Mouse (Mus musculus): ENCODE measurements around the gene Abca3.
A peak's percentile ranks its signal among the peaks of the same experiment; 100 is the strongest.
"Not testable (repeated sequence)": the region's sequence is repeated elsewhere in the genome, so short reads cannot be mapped to it uniquely, and the experiment has no call there.

The Abca3 gene

DNA sequence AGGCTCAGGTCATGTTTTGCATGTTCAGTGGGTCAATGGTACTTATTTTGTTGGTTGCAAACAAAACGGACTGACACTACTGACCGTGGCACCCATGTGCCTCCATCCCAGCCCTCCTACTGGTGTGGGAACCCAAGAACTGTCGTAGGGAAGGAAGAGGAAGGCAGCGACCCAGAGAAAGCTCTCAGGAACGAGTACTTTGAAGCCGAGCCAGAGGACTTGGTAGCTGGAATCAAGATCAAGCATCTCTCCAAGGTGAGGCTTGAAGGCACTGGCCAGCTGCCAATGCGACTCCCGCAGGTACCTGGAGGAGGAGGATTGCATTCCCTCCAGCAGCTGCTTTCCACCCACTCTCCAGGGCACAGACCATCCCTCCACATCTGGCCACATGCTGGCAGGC lies 32.0 kb downstream of the Abca3 start:
- no peak for DNase-seq (ENCODE audit: low spot score)

DNA sequence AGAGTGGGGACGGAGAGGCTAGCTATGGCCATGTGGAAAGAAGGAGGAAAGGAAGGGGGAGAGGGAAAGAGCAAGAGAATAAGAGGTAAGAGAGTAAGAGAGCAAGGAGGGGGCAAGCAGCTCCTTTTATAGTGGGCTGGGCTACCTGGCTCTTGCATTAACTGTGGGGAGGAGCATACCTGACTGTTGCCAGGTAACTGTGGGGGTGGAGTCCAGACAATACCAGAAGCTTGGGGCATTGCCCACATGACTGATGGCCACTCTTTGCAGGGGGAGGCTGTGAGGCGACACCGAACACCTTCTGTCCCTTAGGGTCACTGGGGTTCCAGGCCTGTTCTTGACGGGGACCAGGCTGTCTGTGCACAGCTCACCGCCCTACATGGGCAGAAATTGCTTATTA lies 37.0 kb downstream of the Abca3 start:
- no peak for DNase-seq (ENCODE audit: low spot score)

DNA sequence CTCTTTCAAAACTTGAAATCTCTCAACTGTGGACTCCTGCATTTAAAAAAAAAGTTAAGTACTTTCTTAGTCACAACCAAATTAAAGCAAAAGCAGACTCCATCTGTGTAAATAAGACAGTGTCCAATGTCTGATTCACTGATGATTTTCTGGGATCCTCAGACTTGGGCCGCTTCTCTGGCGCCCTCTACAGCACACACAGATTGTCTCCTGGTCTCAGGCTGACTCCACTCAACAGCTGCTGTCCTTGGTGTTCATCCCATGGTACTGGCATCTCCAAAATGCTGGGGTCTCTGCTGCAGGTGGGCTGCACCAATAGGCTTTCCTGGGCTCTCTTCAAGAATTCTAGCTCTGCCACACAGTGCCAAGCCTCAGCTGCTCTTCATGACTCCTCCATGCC lies 38.1 kb downstream of the Abca3 start:
- no peak for DNase-seq (ENCODE audit: low spot score)

DNA sequence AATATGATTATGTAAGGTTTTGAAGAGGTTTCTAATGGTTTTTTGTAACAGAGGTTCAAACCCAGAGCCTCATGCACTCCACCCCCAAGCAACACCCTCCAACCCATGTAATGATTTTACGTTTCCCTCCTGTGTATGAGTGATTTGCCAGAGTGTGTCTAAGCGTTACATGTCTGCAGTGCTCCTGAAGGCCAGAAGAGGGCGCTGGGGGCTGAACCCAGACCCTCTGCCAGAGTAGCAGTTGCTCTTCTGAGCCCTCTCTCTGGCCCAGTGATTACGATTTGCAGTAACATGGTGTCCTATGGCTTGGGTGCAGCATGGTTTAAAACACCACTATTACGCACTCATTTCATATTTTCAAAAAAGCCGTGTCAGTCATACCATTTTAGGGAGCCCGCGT lies 39.4 kb downstream of the Abca3 start:
- no peak for DNase-seq (ENCODE audit: low spot score)

DNA sequence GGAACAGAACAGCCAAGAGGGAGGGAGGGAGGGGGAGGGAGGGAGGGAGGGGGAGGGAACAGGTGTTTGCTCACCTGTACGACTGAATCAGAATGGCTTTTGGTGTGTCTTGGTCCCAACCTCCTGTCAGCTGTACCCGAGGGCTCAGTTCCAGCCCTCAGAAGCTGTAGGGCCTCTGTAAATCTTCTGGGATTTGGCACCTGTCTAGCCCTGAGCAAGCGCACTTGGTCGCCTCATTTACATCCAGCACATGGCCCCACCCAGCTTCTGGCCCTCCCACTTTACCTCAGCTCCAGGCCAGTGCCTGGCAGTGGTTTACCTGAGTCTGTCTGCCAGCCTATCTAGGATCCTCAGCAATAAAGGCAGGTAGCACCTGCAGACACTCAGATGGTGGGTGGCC lies 41.8 kb downstream of the Abca3 start:
- no peak for DNase-seq (ENCODE audit: low spot score)

DNA sequence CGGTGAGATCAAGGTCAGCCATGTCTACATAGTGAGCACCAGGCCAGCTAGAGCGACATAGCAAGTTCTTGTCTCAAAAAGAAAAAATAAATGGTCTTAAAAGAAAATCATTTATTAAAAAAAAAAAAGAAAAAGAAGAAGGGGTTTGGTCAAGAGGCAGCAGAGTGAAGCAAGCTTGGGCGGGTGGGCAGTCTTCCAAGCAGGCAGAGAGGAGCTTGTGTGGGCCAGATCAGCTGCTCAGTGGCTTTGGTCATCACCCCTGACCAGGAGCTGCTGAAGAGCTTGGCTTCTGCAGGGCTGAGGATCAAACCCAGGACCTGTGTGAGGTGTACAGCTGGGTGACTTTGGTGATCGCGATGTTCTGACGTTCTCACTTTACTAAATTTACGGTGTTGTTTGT lies 42.7 kb downstream of the Abca3 start:
- no peak for DNase-seq (ENCODE audit: low spot score)

DNA sequence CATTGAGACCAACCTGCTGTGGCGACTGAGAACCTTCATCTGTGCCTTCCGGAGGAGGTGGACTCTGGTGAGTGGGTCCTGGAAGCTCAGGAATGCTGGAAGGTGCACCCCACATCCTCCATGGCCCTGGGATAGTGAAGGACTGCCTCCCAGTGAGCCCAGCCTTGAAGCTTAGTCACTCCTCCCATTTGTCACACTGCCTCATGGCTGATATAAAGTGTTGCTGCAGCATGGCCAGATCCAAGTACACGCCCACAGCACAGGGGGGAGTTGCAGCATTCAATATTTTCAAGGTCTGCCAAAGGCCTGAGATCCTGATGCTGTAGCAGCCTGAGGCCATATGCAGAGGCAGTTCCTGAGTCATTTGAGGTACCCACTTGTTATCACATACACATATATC lies 50.6 kb downstream of the Abca3 start:
- DNase-seq (ENCODE audit: low spot score): no peak

DNA sequence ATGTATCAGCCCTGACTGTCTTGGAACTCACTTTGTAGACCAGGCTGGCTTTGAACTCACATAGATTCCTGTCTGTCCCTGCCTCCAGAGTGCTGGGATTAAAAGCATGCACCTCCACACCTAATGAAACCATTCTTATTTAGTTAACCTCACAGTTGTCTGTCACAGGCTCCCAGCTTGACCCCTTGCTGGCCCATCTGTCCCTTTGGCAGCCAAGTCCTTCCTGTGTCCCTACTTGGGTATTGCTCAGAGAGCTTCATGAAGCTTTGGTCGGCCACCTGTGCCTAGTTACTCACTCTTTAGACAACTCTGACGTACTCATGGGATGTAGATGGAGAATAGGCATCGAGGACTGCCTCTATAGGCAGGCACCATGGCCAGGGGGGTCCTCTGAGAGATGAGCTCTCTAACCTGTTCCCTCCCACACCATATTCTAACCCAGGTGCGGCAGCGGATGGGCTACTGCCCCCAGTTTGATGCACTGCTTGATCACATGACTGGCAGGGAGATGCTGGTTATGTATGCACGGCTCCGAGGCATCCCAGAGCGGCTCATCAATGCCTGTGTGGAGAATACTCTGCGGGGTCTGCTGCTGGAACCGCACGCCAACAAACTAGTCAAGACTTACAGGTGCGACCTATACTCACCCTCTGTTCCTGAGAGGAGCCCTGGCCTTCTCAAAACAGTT lies 55.5 kb downstream of the Abca3 start:
- no peak for DNase-seq (ENCODE audit: low spot score)

DNA sequence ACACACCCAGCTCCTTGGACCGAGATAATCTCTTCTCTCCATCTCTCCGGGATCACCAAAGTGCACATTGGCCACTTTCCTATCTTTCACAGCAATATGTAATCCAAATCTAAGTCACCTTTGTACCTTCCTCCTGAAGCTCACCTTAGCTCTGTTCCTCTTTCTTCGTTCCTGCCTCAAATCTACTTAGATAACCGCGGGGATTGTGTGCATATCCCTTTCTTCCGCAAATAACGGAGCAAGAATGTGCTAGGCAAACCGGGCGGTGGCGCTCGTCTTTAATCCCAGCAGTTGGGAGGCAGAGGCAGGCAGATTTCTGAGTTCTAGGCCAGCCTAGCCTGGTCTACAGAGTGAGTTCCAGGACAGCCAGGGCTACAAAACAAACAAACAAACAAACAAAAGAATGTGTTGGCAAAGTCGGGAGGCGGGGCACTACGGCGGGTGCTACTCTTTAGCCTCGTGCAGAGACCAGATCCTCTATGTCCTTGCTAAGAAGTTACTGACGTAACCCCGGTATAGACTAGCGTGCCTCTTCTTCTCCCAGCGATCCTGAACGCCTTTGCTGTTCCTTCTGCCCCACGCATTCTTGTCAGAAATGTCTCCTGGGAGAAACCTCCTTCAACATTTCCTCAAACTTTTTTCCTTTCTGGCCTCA lies 61.9 kb downstream of the Abca3 start:
- no peak for DNase-seq (ENCODE audit: low spot score)

DNA sequence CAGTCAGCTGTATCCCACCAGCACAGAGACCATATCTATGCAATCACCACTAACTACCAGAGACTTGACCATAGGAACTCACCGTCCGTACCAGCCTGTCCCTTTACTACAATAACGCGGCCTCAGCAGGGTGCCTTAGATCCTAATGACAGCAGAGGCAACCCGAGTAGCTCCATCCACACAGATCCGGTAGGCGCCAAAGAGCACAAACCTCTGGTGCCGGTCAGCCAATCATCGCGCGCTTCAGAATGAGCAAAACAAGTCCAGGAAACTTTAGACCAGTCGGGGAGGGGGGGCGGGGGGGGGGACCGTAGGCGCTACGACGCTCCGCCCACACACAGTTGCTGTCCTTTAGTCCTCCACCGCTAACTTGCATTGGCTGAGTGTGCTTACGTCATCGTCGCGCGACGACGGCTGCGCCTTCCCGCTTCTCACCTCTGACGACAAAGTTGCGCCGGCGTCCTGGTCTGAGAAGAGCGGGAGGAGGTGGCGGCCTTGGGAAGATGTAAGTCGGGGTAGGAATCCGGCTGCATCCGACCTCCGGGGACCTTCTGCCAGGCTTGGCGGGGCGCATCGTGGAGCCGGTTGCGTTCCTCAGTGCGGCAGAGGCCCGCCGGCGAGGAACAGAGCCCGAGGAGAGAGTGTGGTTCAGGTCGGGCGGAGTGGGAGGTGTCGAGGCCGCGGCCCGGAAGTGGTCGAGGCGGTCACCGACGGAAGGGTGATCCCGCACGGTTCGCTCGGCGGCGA lies 62.7 kb downstream of the Abca3 start, which contains the start of gene Rnps1:
Rnps1 (plus strand) TSS at position 336 of the 747 bp plus-strand sequence.
- DNase-seq (ENCODE audit: low spot score): peak; percentile 89

DNA sequence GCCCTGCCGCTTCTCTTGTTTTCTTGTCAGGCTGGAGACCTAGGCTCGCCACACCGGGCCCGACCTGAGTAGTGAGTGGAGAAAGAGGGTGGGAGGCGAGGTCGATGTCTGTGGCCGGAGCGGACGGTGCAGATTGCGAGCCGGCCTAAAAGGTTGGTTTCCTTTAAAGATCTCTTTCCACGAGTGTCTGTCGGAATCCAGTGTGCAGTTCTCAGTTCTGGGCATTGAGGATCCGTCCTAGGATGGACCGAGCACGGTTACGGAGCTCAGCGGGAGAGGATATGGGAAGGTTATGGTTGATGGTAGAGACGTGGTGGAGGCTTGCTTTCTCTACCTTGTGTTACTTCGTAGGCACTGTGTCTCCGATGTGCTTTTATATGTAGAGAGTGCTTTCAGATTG lies 63.3 kb downstream of the Abca3 start:
- DNase-seq (ENCODE audit: low spot score): no peak

DNA sequence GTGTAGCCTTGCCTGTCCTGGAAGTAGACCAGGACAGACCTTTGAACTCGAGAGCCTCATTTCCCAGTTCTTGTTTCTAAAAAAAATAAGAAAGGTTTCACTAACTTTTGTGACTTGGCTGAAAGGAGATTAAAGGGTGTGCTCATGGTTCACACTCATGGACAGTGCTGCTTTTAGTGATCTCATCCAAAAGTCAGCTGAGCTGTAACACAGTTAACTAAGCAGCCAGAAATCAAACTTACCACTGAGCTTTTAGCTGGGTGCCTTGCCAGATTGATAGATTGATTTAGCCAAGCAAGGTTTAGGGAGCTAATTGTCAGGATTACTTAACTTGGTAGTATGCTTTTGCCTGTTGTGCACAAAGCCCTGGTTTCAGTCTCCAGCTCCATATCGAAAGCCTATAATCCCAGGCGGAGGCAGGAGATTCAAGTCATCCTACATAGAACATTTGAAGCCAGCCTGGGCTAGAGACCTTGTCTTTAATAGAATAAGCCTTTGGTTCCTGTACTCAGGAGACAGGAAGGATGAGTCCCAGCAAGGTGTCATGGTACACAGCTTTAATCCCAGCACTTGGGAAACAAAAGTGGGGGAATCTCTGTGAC lies 64.4 kb downstream of the Abca3 start:
- DNase-seq (ENCODE audit: low spot score): no peak

DNA sequence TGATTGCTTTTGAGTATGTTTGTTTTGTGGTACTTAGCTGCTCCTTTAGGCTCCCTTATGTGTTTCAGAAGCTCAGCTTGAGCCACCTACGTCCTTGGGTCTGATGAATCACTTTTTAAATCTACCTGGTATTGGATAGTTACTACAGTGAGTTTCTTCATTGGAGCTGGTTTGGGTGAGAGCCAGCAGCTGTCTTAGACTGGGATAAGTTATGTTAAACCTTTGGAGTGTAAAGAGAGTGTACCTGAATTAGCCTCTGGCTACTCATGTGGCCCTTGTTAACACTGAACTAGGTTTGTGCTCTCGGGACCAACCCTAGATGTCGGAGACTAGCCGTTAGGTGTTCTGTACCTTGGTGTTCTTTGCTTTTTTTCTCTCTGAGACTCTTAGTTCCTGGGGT lies 71.4 kb downstream of the Abca3 start:
- DNase-seq (ENCODE audit: low spot score): no peak

DNA sequence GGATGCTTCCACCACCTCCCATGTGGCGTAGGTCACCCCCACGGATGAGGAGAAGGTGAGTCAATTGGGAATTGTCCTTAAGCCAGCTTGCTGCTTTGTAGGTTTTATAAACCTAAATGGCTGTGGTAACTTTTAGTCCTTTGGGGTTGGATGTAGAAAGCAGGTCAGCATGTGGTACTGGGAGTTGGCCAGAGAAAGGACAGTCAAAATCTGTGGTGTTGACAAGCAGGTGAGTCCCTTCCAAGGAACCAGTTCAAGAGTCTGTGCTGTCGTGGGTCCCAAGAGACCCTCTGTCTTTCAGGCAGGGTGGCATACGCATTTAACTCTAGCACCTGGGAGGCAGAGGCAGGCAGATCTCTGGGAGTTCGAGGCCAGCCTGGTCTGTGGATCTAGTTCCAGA lies 72.7 kb downstream of the Abca3 start:
- no peak for DNase-seq (ENCODE audit: low spot score)

DNA sequence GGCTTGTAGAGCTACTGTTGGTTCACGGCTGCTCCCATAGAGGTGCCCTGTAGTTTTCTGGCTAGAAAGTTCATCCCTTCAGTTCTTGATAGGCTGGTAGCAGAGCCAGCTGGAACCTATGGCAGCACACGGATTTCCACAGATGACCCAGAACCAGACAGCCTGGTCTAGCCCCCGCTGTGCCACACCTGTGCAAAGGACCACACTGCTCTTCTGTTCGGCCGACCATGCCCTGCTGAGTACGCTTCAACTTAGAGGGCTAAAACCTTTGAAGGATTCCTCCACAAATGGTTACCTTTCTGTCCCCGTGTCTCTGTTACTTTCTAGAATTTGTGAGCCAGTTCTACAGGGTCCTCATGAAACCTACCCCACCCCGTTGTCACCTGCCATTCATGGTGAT lies 73.6 kb downstream of the Abca3 start:
- not testable (repeated sequence) for DNase-seq (ENCODE audit: low spot score)

DNA sequence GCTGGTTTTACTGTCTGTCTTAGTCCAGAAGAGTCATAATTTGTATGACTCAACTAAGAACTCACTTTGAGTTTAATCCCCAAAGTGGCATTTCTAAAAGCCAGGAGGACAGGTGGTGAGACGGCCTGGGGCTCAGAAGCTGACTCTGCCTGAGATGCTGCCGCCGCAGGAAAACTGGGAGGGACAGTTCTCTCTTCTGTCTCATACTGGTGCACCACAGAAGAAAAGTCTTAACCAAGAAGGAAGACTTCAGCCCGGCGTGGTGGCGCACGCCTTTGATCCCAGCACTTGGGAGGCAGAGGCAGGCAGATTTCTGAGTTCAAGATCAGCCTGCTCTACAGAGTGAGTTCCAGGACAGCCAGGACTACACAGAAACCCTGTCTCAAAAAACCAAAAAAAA lies 74.2 kb downstream of the Abca3 start:
- DNase-seq (ENCODE audit: low spot score): no peak

DNA sequence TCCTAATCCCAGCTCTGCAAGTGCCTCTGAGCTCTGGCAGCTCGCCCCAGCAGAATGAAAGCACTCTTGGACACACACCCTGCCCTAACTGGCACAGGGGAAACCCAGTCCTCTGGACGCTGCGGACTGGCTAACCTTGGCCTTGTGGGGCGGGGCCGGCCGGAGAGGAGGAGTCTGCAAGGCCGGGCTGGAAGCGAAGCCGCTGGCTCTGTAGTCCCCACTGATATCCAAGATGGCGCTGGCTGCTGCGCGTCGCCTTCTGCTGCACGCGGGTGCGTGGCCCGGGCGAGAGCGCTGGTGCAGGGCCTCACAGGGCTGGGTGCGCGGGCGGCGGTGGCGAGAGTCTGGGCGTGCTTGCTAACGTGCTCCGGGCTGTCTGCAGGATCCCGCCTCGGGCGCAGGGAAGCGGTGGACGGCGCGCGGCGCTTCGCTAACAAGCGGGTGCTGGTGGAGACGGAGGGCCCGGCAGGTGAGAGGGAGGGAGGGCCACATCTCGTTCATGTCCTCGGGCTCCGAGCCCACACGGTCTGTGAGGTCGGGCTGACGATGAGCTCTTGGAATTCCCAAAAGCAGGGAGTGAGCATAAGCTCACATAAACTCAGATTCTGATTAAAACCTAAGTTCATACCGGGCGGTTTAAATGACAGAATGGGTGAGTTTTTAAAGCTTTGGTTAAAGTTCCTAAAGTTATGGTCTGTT lies 74.9 kb downstream of the Abca3 start, which contains the start of gene Eci1:
Eci1 (plus strand) TSS at position 171 of the 699 bp plus-strand sequence.
- DNase-seq (ENCODE audit: low spot score): peak; percentile 88

DNA sequence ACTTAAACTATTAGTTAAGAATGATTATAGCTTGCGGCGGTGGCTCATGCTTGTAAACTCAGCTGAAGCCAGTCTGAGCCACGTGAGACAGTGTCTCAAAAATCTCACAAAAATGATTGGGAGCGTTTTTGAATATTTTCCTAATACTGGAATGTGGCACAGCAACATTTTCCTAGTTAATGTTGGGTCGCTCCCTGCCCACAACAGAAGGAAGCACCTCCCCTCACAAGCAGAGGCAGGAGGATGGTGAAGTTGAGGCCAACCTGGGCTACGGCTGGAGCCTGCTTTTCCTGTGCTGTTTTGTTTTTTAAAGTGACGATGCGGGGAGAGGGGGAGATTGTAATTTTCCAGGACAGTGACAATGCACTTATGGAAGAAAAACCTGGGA lies 75.4 kb downstream of the Abca3 start:
- DNase-seq (ENCODE audit: low spot score): no peak

DNA sequence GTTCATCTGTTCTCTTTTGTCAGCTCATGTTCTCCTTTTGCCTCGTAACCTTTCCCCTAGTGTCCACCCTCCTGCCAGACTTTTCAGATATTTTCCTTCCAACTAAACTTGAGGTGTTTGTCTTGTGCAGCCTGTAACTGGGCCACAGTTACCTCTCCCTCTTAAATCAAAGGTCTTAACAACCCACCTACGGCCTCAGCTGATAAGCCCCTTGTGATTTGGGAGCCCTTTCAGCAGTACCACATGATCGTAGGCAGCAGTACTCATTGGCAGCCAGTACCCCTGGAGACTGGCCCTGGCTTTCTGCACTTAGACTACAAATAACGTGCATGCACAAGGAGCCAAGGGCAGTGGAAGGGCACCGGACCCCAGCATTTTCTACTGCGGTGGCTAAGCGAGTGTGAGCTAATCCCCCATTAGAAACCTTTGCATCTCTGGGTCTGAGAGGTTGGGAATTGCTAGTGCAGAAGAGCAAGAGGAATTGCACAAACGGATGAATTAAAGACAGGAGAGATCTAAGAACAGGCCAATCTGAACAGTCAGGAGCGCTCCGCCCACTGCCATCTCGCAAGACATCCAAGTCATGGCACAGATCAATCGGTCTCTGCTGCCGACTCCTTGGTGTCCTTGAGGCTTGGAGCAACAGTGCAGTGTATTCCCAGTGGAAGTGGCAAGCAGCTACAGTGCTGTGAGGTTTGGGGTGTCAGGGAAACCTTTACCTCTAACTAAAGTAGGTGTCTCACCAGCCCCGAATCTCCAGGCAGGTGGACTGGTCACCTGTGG lies 77.6 kb downstream of the Abca3 start:
- DNase-seq (ENCODE audit: low spot score): no peak

DNA sequence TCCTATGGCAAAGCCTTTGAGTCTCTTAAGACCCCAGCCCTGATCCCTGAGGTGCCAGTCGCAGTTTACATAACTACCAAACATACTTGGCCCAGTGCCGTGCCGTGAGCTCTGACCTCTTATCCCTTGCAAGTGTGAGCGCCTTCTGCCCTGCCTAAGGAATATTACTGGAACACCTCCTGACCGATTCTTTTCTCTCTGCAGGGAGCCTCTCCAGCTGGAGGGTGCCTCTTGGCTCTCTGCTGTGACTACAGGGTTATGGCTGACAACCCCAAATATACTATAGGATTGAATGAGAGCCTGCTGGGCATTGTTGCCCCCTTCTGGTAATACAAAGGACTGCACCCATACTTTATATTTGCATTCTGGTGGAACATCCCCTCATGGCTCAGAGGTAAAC lies 85.3 kb downstream of the Abca3 start:
- DNase-seq (ENCODE audit: low spot score): no peak

DNA sequence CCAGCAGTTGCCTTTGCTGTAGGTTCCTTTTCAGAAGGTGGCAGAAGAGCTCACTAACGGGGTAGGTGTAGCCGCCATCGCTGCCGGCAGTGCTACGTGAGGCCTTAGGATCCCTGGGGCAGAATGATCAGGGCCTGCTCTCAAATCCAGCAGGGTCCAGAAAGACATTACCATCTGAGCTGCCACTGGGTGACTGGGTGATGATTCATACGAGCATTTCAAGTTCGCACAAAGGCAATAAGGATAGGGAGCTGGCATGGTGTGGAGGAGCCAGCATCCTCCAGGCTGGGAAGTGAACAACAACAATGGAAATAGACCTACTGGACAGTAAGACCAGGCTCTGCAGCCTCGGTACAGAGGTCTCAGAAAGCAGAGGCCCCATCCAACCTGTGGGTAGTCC lies 88.6 kb downstream of the Abca3 start:
- no peak for DNase-seq (ENCODE audit: low spot score)
